Mouse (Mus musculus) cerebellum, postnatal 10 days (tissue): ENCODE measurements around the gene Arid2.
"Not testable (repeated sequence)": the region's sequence is repeated elsewhere in the genome, so short reads cannot be mapped to it uniquely, and the experiment has no call there.

Experiments used
- DNase-seq, 2 experiments: peaks; one replicate each; pipeline ENCODE4 v3.0.0; 2021; ENCODE audit warnings: mixed read lengths in 2 of 2

The Arid2 gene

DNA sequence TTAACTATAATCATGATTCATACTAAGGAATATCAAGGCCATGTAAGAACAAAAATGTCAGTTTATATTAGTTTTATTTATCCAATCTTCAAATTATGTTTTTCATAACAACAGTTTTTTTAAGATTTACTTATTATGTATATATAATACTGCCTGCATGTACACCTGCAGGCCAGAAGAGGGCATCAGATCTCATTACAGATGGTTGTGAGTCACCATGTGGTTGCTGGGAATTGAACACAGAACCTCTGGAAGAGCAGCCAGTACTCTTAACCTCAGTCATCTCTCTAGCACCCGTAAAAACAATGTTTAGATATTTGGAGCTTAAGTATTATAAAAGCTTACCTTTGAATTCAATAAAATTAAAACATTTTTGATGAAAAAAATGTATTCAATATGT, 146.9 kb downstream of the Arid2 start:
- no peak for DNase-seq

DNA sequence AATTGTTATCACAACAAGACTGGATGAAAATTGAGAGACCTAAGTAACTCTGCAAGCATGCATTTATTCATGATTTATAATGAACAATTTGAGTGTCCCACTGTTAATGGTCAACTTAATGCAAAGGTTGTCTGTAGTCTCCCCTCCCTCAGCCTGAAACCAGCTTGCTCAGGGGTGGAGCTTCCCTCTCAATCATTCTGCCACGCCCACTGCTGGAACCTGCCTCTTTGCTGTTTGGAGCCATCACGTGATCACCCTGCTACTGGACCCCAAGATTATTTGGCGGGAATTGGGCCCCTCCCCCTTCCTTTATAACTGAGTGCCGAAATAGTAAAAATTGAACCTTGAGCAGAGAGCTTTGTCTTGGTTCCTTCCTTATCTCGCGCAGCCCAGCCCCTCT, 154.2 kb downstream of the Arid2 start:
- DNase-seq: not testable (repeated sequence)

DNA sequence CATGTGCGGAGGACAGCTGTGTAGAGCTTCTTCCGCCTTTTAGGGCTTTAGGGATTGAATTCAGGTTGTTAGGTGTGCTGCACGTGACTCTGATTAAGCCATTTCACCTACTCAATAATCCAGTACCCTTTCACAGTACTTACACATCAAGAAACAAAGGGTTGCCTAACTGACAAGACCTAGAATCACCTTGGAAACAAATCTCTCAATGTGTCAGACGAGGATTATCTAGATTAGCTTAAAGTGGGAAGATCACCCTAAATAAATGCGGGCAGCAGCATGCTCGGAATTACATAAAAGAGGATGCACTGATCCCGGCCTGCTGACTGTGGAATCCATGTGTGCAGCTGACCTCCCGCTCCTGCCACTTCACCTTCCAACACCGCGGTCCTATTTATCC, 159.5 kb downstream of the Arid2 start:
- DNase-seq: no peak

DNA sequence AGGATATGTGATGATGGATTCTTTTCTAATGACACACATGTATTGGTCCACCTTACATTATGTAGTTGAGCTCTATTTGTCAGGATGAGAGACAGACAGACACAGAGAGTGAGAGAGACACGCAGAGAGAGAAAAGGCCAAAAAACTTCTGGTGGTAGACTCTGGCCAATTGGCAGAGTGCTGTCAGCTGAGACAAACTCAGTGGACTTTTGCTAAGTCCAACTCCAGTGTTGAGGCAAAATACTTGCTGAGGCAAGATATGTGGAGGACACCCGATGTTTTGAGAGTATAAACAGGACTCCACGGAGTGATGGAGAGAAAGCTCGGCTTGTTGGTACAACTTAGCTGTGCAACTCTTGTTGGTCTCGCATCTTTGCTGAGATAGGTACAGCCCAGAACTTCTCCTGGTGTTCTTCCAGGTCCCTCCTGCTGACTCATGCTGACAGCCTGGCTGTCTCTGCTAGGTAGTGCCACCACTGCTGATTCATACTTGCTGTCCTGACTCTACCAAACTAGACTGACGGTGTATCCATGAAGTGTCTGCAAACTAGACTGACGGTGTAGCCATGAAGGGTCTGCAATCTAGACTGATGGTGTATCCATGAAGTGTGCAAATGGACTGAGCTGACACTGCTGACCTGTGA, 161.5 kb downstream of the Arid2 start:
- DNase-seq: no peak

DNA sequence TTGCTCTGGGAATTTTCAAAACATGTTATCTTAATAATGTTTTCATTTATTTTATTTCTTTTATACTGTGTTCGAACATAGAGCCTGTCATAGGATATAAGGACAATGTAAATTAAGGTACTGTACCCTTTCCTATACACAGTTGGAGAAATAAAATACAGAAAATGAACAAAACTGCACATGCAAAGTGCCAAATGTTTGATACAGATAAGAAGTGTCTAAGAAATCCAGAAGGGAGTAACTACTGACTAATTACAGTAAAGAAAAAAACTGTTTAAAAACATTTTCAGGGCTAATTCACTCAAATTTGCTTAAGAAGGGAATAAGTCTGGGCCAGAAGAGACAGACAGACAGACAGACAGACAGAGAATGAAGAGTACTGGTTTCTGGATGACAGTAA, 166.0 kb downstream of the Arid2 start:
- no peak for DNase-seq
